Mouse (Mus musculus) bone marrow macrophage, adult 2 months (primary cell): ENCODE results near the gene Fam228a. TPM values are rescaled to one million over a fixed set of nuclear protein-coding genes. Genes with fewer than 3 reads are reported as not detected.

ENCODE experiments used
- H3K27ac ChIP-seq: 2 replicates; pipeline ENCODE4 v1.5.1; 2012; ENCODE audit warnings: low read depth, low read length; ENCODE audit not compliant: insufficient read depth
- H3K4me1 ChIP-seq: 2 replicates; pipeline ENCODE4 v1.6.1; 2012; ENCODE audit warnings: low read length; ENCODE audit not compliant: control insufficient read depth, insufficient read depth
- H3K4me3 ChIP-seq: 2 replicates; pipeline ENCODE4 v1.5.1; 2012; ENCODE audit warnings: mild to moderate bottlenecking, low read length, moderate library complexity; ENCODE audit not compliant: insufficient read depth
- CTCF ChIP-seq: IDR thresholded peaks from 2 replicates; pipeline ENCODE4 v1.5.1; 2012; ENCODE audit warnings: low read depth, mild to moderate bottlenecking, low read length, moderate library complexity
- POLR2A ChIP-seq: IDR thresholded peaks from 2 replicates; pipeline ENCODE4 v1.6.1; 2012; ENCODE audit warnings: mild to moderate bottlenecking, low read depth, low read length, borderline replicate concordance
- polyA plus RNA-seq: library from polyadenylated mRNA; stranded (reverse); fragments of >200 nt; gene quantifications from 2 replicates; pipeline ENCODE4 v1.2.4, GENCODE M21; 2012; ENCODE audit not compliant: missing spikeins, insufficient read depth, insufficient read length

Gene Fam228a
- polyA plus RNA-seq, 1 experiment, result not detected

DNA sequence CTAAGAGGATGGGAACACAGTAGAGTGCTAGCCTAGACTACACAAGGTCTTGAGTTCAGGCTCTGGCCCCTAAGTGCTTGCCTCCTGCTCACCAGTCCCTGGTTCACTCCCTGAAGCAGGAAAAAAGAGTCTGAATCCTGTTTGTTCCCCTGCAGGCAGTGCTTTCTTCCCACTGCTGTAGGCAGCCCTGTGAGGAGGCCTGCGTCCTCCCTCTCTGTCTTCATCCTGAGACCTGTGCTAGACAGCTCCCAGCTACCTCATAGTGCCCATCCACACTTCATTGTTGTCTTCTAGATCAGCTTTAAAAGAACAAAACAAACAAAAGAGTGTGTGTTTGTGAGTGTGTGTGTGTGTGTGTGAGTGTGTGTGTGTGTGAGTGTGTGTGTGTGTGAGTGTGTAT, 43.7 kb downstream of the Fam228a start:
- no peak overlapping the region for H3K27ac ChIP-seq
- TF ChIP-seq POLR2A, result no peak
- TF ChIP-seq CTCF, result no peak
- H3K4me3 ChIP-seq, result no peak overlapping the region
- no peaks in the 10 kb centered on the region for H3K4me1 ChIP-seq

DNA sequence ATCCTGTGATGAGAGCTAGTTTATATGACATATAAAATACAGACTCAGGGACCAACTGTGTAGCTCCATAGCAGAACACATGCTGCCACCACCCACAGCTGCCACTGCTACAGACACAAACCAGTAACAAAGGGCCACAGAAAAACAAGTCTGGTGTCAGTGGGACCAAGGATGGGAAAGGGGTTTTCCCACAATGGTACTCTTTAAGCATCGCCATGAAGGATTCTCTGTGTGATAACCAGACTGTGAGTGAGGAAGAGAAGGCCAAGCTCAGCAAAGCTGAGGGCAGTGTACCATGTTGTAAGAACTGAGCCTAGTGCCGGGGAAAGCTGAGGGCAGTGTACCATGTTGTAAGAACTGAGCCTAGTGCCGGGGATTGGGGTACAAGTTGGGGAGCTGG, 47.0 kb downstream of the Fam228a start:
- Histone ChIP-seq H3K4me3 (no peak overlapping the region), H3K27ac (no peak overlapping the region), H3K4me1 (no peaks in the 10 kb centered on the region)
- TF ChIP-seq CTCF, result no peak
- TF ChIP-seq POLR2A, result no peak

DNA sequence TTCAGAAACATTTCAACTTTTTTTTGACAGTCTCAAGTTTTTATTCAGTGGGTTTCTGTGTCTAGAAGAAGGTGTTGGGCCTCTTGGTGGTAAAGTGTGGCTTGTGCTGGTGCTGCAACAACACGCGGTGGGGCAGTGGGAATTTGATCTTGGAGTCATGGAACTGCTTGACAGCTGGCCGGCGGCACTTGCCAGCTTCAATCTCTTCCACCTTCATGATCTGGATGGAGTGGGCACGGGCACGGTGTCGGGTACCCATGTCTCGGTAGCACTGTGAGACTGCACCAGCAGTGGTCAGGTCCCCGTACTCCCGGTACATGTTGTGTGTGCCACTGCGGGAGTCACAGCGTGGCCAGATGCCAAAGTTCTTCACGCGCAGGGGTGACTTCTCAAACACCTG, 48.9 kb downstream of the Fam228a start:
- Histone ChIP-seq H3K4me3 (no peak overlapping the region), H3K27ac (no peak overlapping the region), H3K4me1 (no peaks in the 10 kb centered on the region)
- TF ChIP-seq POLR2A (no peak), CTCF (no peak)

- Histone ChIP-seq H3K4me1 (no peaks in the 10 kb centered on the region), H3K27ac (no peak overlapping the region), H3K4me3 (no peak overlapping the region)
- TF ChIP-seq POLR2A (no peak), CTCF (no peak)
These were observed 49.8 kb downstream of the Fam228a start for GRCm38 (mm10) chr12:4688386-4688785.

- H3K27ac ChIP-seq, result no peak overlapping the region
- H3K4me1 ChIP-seq, result no peaks in the 10 kb centered on the region
- H3K4me3 ChIP-seq, result no peak overlapping the region
- TF ChIP-seq CTCF (no peak), POLR2A (no peak)
These were observed 52.8 kb downstream of the Fam228a start for GRCm38 (mm10) chr12:4685441-4685840.

- H3K27ac ChIP-seq, result no peak overlapping the region
- H3K4me3 ChIP-seq, result no peak overlapping the region
- no peak for TF ChIP-seq CTCF
- no peak for TF ChIP-seq POLR2A
- H3K4me1 ChIP-seq, result peaks cover 6% of the 10 kb centered on the region
These were observed 58.3 kb downstream of the Fam228a start for GRCm38 (mm10) chr12:4679971-4680370.

DNA sequence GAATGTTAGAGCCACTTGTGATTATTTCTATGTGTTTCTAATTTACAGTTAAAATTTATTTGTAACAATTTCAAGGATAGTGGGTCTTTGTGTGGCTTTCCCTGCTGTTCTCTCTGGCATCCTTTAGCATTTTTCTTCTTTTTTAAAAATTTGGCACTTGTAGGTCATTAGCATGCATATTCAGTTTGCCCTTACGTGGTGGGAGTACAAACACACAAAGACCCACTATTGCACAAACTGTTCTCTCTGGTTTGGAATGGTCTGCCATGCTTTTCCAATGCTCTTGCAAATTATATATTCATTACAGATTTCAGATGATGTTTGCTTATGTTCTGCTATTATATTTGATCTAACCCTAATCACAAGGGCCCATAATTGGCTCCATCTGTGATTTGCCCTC, 61.9 kb downstream of the Fam228a start:
- TF ChIP-seq POLR2A, result no peak
- no peak for TF ChIP-seq CTCF

GRCm38 (mm10) chr12:4665675-4666037, 72.6 kb downstream of the Fam228a start:
- no peak overlapping the region for H3K27ac ChIP-seq
- H3K4me3 ChIP-seq, result no peak overlapping the region
- peaks cover 5% of the 10 kb centered on the region for H3K4me1 ChIP-seq
- TF ChIP-seq CTCF (no peak), POLR2A (no peak)

More for the DNA sequence above, 61.9 kb downstream of the Fam228a start:
- H3K4me1 ChIP-seq, result peaks cover 8% of the 10 kb centered on the region
- H3K27ac ChIP-seq, result no peak overlapping the region
- no peak overlapping the region for H3K4me3 ChIP-seq

DNA sequence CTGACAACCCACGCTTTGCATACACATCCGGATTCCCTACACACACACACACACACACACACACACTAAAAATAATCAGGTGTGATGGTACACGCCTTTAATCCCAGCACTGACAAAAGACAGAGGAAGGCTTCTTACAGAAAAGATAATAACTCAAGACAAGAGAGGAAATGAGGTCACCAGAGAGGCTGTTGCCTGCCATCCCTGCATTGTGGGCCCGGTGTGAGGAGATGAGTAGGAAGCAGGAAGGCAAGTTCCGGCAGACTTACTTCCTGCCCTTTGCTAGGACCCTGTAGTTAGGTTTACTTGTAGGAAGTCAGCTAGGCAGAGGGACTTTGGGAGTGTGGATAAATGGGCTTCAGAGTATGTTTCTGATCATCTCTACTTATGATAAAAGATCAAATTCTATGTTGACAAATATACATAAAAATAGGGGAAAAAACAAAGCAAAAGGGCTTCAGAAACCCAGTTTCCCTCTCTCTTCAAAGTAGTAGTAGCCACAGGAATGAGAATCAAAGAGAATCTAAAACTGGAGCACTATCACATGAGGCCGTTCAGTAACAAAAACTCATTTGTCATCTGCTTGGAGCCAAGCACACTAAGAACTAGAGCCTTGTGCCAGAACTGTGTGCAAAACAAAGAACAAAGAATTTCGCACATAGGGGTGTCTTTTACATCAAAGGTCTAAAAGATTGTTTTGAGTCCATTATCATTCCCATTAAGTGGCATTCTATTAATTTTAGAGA, 73.1 kb downstream of the Fam228a start:
- H3K27ac ChIP-seq, result no peak overlapping the region
- H3K4me3 ChIP-seq, result no peak overlapping the region
- peaks cover 5% of the 10 kb centered on the region for H3K4me1 ChIP-seq
- no peak for TF ChIP-seq CTCF
- TF ChIP-seq POLR2A, result no peak

Other genes starting within 250 kb of the Fam228a start
- 112 and 119 TPM in 2 replicates for gene Itsn2, start 145.8 kb downstream of the Fam228a start, polyA plus RNA-seq
- gene Gm3625, start 145.5 kb downstream of the Fam228a start, polyA plus RNA-seq, result not detected in 2 replicates
- 0.23 TPM in 1 of 2 replicates, not detected in the other for gene Pfn4, start 30.6 kb upstream of the Fam228a start, polyA plus RNA-seq
- 1.5 TPM in 1 of 2 replicates, not detected in the other for gene Fam228b, start 30.8 kb upstream of the Fam228a start, polyA plus RNA-seq
- 168 and 178 TPM in 2 replicates for gene Sf3b6, start 79.1 kb upstream of the Fam228a start, polyA plus RNA-seq
- 40.5 and 41.7 TPM in 2 replicates for gene Fkbp1b, start 103.2 kb upstream of the Fam228a start, polyA plus RNA-seq
- gene Wdcp, start 104.9 kb upstream of the Fam228a start, polyA plus RNA-seq, result 10.1 and 10.6 TPM in 2 replicates
- 0.67 and 1.3 TPM in 2 replicates for gene Mfsd2b, start 135.9 kb upstream of the Fam228a start, polyA plus RNA-seq
- gene Ubxn2a, start 169.3 kb upstream of the Fam228a start, polyA plus RNA-seq, result 12.1 and 13.9 TPM in 2 replicates
- gene Atad2b, start 178.9 kb upstream of the Fam228a start, polyA plus RNA-seq, result 18.0 and 18.7 TPM in 2 replicates